Mouse (Mus musculus): ENCODE measurements around the gene Kpna1. TPM values are rescaled to one million over a fixed set of nuclear protein-coding genes. Genes with fewer than 3 reads are reported as not detected.
"Not testable (repeated sequence)": the region's sequence is repeated elsewhere in the genome, so short reads cannot be mapped to it uniquely, and the experiment has no call there.

The Kpna1 gene
- polyA plus RNA-seq, 1 experiment from 2014 or later: 90.7 TPM

DNA sequence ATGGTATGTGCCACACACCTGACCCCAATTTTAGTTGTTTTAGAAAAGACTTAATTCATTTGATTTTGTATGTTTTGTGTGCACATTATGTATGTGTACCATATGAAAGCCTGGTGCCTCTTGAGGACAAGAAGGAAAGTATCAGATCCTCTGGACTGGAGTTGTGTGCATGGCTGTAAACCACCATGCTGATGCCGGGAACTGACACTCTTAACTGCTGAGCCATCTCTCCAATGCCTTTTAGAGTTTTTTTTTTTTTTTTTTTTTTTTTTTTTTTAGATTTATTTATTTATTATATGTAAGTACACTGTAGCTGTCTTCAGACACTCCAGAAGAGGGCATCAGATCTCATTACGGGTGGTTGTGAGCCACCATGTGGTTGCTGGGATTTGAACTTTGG, 49.6 kb downstream of the Kpna1 start:
- not testable (repeated sequence) for H3K9ac ChIP-seq (ENCODE audit: low read length); H3K4me1 ChIP-seq (ENCODE audit: control insufficient read depth, insufficient read depth, low read length); H3K4me3 ChIP-seq (ENCODE audit: low read depth, low read length); ATAC-seq (ENCODE audit: low FRiP score); H3K27ac ChIP-seq (ENCODE audit: low read depth, low read length); H3K4me2 ChIP-seq; H3K36me3 ChIP-seq (ENCODE audit: control insufficient read depth, insufficient read depth, low read length); H3K27me3 ChIP-seq (ENCODE audit: control insufficient read depth, insufficient read depth, low read length); H3K9me3 ChIP-seq (ENCODE audit: control insufficient read depth, low read length); DNase-seq (ENCODE audit: low spot score, missing footprints)
- WGBS: 71% methylated on average over 1 of the region's 2 CpGs

GRCm38 (mm10) chr16:36040640-36041624, 62.4 kb downstream of the Kpna1 start, which contains the start of gene Wdr5b:
Gene Wdr5b, plus strand, starts transcription at chr16:36041190.
- WGBS: 2% methylated on average over 39 of the region's 39 CpGs
- DNase-seq (ENCODE audit: low spot score, missing footprints) (peak; percentile 97), ATAC-seq (ENCODE audit: low FRiP score) (peak; percentile 97)
- no peaks in the 10 kb centered on the region for H3K27me3 ChIP-seq (ENCODE audit: control insufficient read depth, insufficient read depth, low read length)
- H3K36me3 ChIP-seq (ENCODE audit: control insufficient read depth, insufficient read depth, low read length): no peaks in the 10 kb centered on the region
- no peaks in the 10 kb centered on the region for H3K9me3 ChIP-seq (ENCODE audit: control insufficient read depth, low read length)
- peak within 1 kb of the TSS; percentile 82 for H3K9ac ChIP-seq (ENCODE audit: low read length)
- peak within 1 kb of the TSS; percentile 81 for H3K4me2 ChIP-seq
- peak within 1 kb of the TSS; percentile 22; the same call in 1 of the 2 replicates for H3K27ac ChIP-seq (ENCODE audit: low read depth, low read length)
- H3K4me1 ChIP-seq (ENCODE audit: control insufficient read depth, insufficient read depth, low read length): peaks cover 9% of the 10 kb centered on the region
- H3K4me3 ChIP-seq (ENCODE audit: low read depth, low read length): peak within 1 kb of the TSS; percentile 60

DNA sequence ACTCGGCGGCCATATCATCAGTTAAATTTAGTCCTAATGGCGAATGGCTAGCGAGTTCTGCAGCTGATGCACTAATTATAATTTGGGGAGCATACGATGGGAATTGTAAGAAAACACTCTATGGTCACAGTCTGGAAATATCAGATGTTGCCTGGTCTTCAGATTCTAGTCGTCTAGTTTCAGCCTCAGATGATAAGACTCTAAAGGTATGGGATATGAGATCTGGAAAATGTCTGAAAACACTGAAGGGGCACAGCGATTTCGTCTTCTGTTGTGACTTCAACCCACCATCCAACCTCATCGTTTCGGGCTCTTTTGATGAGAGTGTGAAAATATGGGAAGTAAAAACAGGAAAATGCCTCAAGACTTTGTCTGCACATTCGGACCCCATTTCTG, 63.1 kb downstream of the Kpna1 start:
- peak overlapping the region; percentile 60 for H3K4me3 ChIP-seq (ENCODE audit: low read depth, low read length)
- no peaks in the 10 kb centered on the region for H3K9me3 ChIP-seq (ENCODE audit: control insufficient read depth, low read length)
- ATAC-seq (ENCODE audit: low FRiP score) (no peak), DNase-seq (ENCODE audit: low spot score, missing footprints) (peak; percentile 86)
- no peaks in the 10 kb centered on the region for H3K27me3 ChIP-seq (ENCODE audit: control insufficient read depth, insufficient read depth, low read length)
- H3K4me2 ChIP-seq: peak overlapping the region; percentile 81
- H3K4me1 ChIP-seq (ENCODE audit: control insufficient read depth, insufficient read depth, low read length): peaks cover 9% of the 10 kb centered on the region
- 37% methylated on average over 11 of the region's 11 CpGs for WGBS
- peak overlapping the region; percentile 22; the same call in 1 of the 2 replicates for H3K27ac ChIP-seq (ENCODE audit: low read depth, low read length)
- no peaks in the 10 kb centered on the region; the same call in 1 of the 2 replicates for H3K36me3 ChIP-seq (ENCODE audit: control insufficient read depth, insufficient read depth, low read length)
- peak overlapping the region; percentile 82 for H3K9ac ChIP-seq (ENCODE audit: low read length)

DNA sequence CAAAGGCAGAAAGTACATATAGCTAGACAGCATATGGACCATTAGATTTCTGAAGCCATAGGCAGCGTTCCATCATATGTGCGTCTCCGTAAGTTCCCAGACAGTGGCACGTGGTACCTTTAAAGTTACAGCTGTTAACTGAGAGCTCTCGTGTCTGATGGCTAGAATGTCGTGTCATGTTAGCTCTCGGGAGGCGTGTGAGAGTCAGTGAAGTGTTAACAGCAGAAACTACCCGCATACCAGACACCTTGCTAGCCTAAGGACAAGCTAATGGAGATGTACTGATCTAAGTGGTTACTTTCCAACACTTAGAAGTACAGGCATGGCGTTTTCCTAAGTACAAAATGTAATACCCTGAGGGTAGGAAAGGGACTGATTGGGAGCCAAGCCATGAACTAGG, 64.5 kb downstream of the Kpna1 start:
- Histone ChIP-seq H3K27ac (ENCODE audit: low read depth, low read length) (no peak overlapping the region), H3K27me3 (ENCODE audit: control insufficient read depth, insufficient read depth, low read length) (no peaks in the 10 kb centered on the region), H3K4me2 (no peak overlapping the region), H3K36me3 (ENCODE audit: control insufficient read depth, insufficient read depth, low read length) (peaks cover 6% of the 10 kb centered on the region), H3K9me3 (ENCODE audit: control insufficient read depth, low read length) (no peaks in the 10 kb centered on the region; the same call in 1 of the 2 replicates), H3K4me3 (ENCODE audit: low read depth, low read length) (no peak overlapping the region), H3K9ac (ENCODE audit: low read length) (no peak overlapping the region), H3K4me1 (ENCODE audit: control insufficient read depth, insufficient read depth, low read length) (peaks cover 9% of the 10 kb centered on the region)
- DNase-seq (ENCODE audit: low spot score, missing footprints) (no peak), ATAC-seq (ENCODE audit: low FRiP score) (no peak)
- WGBS: 88% methylated on average over 10 of the region's 10 CpGs

DNA sequence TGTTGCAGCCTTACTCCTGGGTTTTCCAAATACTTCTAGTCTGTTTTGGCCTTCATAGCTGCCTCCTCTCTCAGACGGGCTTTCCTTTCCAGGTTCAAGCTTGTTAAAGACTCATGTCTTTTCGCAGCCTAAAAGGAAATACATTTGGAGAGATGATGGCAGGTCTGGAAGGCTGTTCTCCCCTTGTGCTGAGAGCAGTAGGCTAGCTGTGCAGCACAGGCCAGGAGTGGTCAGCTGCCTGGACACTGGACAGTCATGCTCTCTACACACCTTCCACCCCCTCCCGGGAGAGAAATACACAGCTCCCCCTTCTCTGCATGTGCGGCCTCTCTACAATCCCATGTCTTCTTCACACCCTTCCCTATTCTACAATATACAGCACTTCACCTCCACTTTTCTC, 65.4 kb downstream of the Kpna1 start:
- Histone ChIP-seq H3K4me3 (ENCODE audit: low read depth, low read length) (no peak overlapping the region), H3K9ac (ENCODE audit: low read length) (no peak overlapping the region), H3K4me1 (ENCODE audit: control insufficient read depth, insufficient read depth, low read length) (peaks cover 9% of the 10 kb centered on the region), H3K9me3 (ENCODE audit: control insufficient read depth, low read length) (no peaks in the 10 kb centered on the region; the same call in 1 of the 2 replicates), H3K27ac (ENCODE audit: low read depth, low read length) (no peak overlapping the region), H3K36me3 (ENCODE audit: control insufficient read depth, insufficient read depth, low read length) (peaks cover 15% of the 10 kb centered on the region), H3K27me3 (ENCODE audit: control insufficient read depth, insufficient read depth, low read length) (no peaks in the 10 kb centered on the region), H3K4me2 (no peak overlapping the region)
- DNase-seq (ENCODE audit: low spot score, missing footprints) (no peak), ATAC-seq (ENCODE audit: low FRiP score) (no peak)
- WGBS: 85% methylated on average over 4 of the region's 4 CpGs

DNA sequence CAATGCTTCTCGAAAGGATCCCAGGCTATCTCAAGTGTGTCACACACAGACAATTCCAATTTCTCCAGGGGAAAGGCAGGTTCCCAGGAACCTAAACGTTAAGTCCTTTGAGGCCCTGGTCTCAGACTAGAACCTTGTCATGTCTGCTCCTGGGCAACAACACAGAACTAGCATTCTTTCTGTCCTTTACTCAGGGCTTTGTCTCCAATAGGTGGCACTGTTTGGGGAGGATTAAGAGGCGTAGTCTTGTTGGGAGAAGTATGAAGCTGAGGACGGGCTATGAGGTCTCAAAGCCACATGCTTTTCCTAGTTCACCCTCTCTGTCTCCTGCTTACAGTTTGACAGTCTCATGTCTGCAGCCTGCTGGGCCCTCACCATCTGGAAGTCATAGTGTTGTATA, 69.0 kb downstream of the Kpna1 start:
- no peaks in the 10 kb centered on the region for H3K4me1 ChIP-seq (ENCODE audit: control insufficient read depth, insufficient read depth, low read length)
- H3K9me3 ChIP-seq (ENCODE audit: control insufficient read depth, low read length): no peaks in the 10 kb centered on the region; the same call in 1 of the 2 replicates
- ATAC-seq (ENCODE audit: low FRiP score): no peak
- H3K9ac ChIP-seq (ENCODE audit: low read length): no peak overlapping the region
- H3K27ac ChIP-seq (ENCODE audit: low read depth, low read length): no peak overlapping the region
- H3K4me3 ChIP-seq (ENCODE audit: low read depth, low read length): no peak overlapping the region
- no peaks in the 10 kb centered on the region for H3K27me3 ChIP-seq (ENCODE audit: control insufficient read depth, insufficient read depth, low read length)
- WGBS: 89% methylated on average over 4 of the region's 4 CpGs
- H3K4me2 ChIP-seq: no peak overlapping the region
- peaks cover 20% of the 10 kb centered on the region for H3K36me3 ChIP-seq (ENCODE audit: control insufficient read depth, insufficient read depth, low read length)
- DNase-seq (ENCODE audit: low spot score, missing footprints): no peak

DNA sequence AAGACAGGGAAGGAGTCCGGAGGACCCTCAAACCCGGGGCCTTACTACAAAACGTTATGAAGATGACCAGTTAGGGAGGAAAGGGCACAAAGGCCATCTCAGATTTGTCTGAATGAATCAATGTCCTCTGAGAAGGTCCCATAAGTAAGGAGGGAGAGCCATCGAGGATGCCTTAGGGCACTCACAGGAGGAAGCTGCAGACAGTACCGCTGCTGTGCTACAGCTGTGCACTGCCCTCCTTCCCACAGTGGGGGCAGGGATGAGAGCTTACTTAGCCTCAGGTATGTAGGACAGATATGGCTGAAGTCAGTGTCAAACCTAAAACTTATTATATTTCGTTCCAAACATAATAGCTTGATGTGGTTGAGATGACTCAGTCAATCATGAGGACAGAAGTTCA, 72.9 kb downstream of the Kpna1 start:
- H3K36me3 ChIP-seq (ENCODE audit: control insufficient read depth, insufficient read depth, low read length): peaks cover 20% of the 10 kb centered on the region
- 89% methylated on average over 6 of the region's 6 CpGs for WGBS

GRCm38 (mm10) chr16:36053524-36054275, 75.2 kb downstream of the Kpna1 start:
- no peak for ATAC-seq (ENCODE audit: low FRiP score)
- 94% methylated on average over 6 of the region's 6 CpGs for whole genome bisulfite sequencing
- no peaks in the 10 kb centered on the region for H3K9me3 ChIP-seq (ENCODE audit: control insufficient read depth, low read length)
- H3K4me2 ChIP-seq: no peak overlapping the region
- DNase-seq (ENCODE audit: low spot score, missing footprints): no peak
- peaks cover 8% of the 10 kb centered on the region; the same call in 1 of the 2 replicates for H3K36me3 ChIP-seq (ENCODE audit: control insufficient read depth, insufficient read depth, low read length)
- H3K4me3 ChIP-seq (ENCODE audit: low read depth, low read length): no peak overlapping the region
- H3K27ac ChIP-seq (ENCODE audit: low read depth, low read length): no peak overlapping the region
- no peaks in the 10 kb centered on the region for H3K27me3 ChIP-seq (ENCODE audit: control insufficient read depth, insufficient read depth, low read length)
- H3K4me1 ChIP-seq (ENCODE audit: control insufficient read depth, insufficient read depth, low read length): no peaks in the 10 kb centered on the region
- no peak overlapping the region for H3K9ac ChIP-seq (ENCODE audit: low read length)

More for the DNA sequence above, 72.9 kb downstream of the Kpna1 start:
- no peak overlapping the region for H3K27ac ChIP-seq (ENCODE audit: low read depth, low read length)
- H3K4me3 ChIP-seq (ENCODE audit: low read depth, low read length): no peak overlapping the region
- H3K4me2 ChIP-seq: no peak overlapping the region
- no peak overlapping the region for H3K9ac ChIP-seq (ENCODE audit: low read length)
- no peaks in the 10 kb centered on the region for H3K27me3 ChIP-seq (ENCODE audit: control insufficient read depth, insufficient read depth, low read length)
- no peaks in the 10 kb centered on the region; the same call in 1 of the 2 replicates for H3K9me3 ChIP-seq (ENCODE audit: control insufficient read depth, low read length)
- DNase-seq (ENCODE audit: low spot score, missing footprints) (no peak), ATAC-seq (ENCODE audit: low FRiP score) (no peak)
- no peaks in the 10 kb centered on the region for H3K4me1 ChIP-seq (ENCODE audit: control insufficient read depth, insufficient read depth, low read length)
